Mouse (Mus musculus) left cerebral cortex, adult 2 months (tissue): ENCODE data around the gene Gm29776. TPM values are rescaled to one million over a fixed set of nuclear protein-coding genes. Genes with fewer than 3 reads are reported as not detected.

Source experiments
- DNase-seq, 2 experiments: peaks; one replicate each; pipeline ENCODE4 v3.0.0; 2021 to 2022; ENCODE audit warnings: low spot score in 2 of 2, mixed read lengths in 1 of 2; ENCODE audit errors: extremely low spot score in 1 of 2
- H3K27ac ChIP-seq: fragments of 200-600 bp; 2 replicates; pipeline ENCODE4 v1.8.1; 2022
- H3K4me3 ChIP-seq: fragments of 200-600 bp; 2 replicates; pipeline ENCODE4 v1.8.1; 2022
- CTCF ChIP-seq: fragments of 200-600 bp; IDR thresholded peaks from 2 replicates; pipeline ENCODE4 v1.8.1; 2022; ENCODE audit warnings: antibody characterized with exemption, mild to moderate bottlenecking, moderate library complexity
- intact Hi-C: fragments of 180-260 bp; cut with DNase I; formaldehyde crosslinking; loops from one replicate; pipeline ENCODE4 v1.15.1; 2025
- total RNA-seq, 2 experiments: library from RNA; stranded (reverse); gene quantifications; 2 replicates each; pipeline ENCODE4 v1.2.3; 2021

Gene Gm29776
- total RNA-seq, 2 experiments from 2014 or later = not detected

DNA sequence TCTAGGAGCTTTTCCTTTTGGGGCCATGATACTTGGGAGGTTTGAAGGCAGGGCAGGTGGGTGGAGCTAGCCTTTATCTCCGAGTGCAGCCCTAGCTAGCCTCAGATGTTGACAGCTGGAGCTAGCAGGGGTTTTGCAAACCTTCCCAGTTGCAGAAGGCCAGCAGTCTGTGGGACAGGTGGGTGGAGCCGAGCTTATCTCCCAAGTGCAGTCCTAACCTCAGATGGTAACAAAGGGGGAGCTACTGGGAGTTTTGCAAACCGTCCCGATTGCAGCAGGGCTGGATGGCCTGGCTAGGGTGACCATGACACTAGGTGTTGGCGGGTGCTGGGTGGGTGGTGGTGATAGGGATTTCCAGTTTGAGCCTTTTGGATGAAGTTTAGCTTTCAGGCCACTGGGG is 7.2 kb upstream of the Gm29776 start:
- TF ChIP-seq CTCF = no peak
- intact Hi-C loops = no loop called here
- H3K27ac ChIP-seq = no peak overlapping the region
- no peak for DNase-seq
- no peak overlapping the region for H3K4me3 ChIP-seq

DNA sequence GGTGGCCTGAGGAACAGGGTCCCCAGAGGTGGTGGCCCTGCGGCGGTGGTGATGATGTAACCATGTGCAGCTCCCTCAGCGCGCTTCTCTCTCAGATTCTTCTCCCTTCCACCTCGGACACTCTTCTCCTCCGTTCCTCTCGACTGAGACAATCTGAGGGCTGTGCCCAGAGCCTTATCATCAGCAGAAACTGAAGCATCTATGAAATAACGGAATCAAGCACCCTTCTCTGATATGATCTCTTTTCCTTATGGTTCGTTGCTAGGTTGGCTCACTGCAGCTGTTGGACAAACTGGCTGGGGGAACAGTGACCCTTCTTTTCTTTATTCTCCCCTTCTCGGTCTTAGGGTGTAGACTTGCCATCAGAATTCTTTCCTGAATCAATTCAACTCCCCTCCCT is 4.6 kb upstream of the Gm29776 start:
- no peak overlapping the region for H3K27ac ChIP-seq
- no peak for DNase-seq
- intact Hi-C loops = no loop called here
- no peak for TF ChIP-seq CTCF
- H3K4me3 ChIP-seq = no peak overlapping the region

DNA sequence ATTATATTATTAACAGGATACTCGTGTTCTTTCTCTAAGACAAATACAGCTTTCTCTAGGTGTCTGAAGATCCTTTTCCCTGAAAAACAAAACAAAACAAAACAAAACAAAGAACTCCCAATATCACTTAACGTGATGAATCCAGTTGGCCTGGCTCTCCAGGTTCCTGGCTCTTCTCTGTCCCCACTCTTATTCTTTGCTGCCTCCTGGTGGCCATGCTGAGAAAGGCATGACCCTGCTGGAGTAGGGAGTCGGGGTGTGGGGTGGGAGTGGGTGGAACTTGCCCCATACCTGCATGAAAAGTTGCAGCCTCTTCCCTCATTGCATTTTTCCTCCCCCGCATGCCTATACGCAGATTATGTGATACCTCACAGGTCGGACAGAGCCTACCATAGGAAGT is 2.7 kb upstream of the Gm29776 start:
- TF ChIP-seq CTCF = peak; percentile 81
- intact Hi-C loops = loop anchor here (2.0 kb wide), 1 partner anchor 50 kb away; no protein-coding TSS in a partner anchor
- Histone ChIP-seq H3K27ac (no peak overlapping the region), H3K4me3 (no peak overlapping the region)
- DNase-seq = peak; percentile 68 to 77

DNA sequence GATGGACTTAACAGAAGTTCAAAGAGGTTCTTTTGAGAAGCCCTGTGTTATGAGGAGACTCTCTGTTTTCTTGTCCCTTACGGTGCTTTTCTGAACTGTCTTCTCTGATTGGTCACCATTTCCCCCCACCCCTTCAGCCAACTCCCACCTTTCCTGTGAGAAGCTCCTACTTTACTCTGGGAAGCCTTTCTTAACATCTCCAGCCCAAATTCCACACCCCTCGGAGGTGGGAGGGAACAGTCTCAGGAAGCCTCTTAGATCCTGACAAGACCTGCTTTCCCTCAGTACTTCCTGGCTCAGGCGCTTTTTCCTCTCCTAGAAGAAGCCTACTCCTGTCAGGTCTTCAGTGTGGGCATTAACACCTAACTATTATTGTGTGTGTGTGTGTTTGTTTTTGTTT is 953 bp upstream of the Gm29776 start:
- intact Hi-C loops = no loop called here
- DNase-seq = no peak
- no peak overlapping the region for H3K4me3 ChIP-seq
- TF ChIP-seq CTCF = no peak
- H3K27ac ChIP-seq = no peak overlapping the region

DNA sequence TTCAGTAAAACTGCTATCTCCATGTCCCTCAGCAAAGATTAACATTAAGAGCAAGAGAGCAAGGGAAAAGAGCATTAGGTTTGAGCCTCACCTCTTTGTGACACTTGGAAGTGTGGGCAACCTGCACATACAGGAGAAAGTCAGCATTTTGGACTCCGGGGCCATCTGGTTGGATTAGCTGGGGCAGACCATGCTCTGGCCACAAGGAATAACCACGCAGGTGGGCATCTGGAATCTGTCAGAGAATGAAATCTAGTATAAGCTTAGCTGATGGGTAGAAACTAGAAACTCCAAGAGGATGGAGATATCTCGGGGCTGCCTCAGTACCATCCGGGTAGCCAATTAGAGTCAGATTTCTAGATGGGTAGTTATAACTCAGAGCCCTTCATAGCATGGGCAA is 1.9 kb downstream of the Gm29776 start:
- Histone ChIP-seq H3K4me3 (no peak overlapping the region), H3K27ac (no peak overlapping the region)
- DNase-seq = no peak
- TF ChIP-seq CTCF = no peak
- intact Hi-C loops = no loop called here

DNA sequence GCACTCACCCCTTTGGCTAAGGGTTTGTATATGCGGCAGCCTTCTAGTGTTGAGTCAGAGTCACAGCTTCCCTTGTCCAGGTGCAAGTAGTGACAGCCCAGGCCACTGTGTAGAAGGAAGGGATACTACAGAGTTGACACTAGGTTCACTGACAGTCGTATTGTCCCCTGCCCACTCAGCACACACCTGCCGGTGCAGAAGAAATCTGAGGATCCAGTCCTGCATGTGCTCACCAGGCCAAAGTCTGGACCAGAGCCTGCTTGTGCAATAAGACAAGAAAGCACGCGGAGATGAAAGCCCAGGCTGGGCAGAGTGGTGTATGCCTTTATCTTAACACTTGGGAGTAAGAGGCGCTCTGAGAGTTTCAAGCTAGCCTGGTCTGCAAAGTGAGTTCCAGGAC is 3.6 kb downstream of the Gm29776 start:
- TF ChIP-seq CTCF = no peak
- intact Hi-C loops = no loop called here
- DNase-seq = no peak
- no peak overlapping the region for H3K4me3 ChIP-seq
- no peak overlapping the region for H3K27ac ChIP-seq

DNA sequence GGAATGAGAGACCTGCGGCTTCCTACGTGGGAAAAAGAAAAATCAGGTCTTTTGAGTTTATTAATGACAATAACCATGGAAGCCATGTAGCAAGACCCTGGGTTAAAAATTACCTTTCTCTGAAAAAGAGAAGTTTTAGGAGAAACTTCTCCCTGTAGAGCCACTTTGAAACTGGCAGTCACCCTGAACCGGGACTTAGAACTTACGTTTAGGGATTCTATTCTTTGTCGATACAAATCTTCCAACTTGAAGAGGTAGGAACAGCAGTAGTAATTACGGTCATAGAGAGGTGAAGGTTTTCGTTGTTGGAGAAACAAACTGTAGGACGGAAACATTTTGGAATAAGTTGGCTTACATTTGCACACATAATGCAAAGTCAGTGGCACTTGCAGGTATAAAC is 11.4 kb downstream of the Gm29776 start:
- no peak for DNase-seq
- no peak for TF ChIP-seq CTCF
- intact Hi-C loops = loop anchor here (2.0 kb wide), 1 partner anchor 34 kb away; no protein-coding TSS in a partner anchor
- H3K27ac ChIP-seq = peak overlapping the region; percentile 79
- peak overlapping the region; percentile 56 for H3K4me3 ChIP-seq

DNA sequence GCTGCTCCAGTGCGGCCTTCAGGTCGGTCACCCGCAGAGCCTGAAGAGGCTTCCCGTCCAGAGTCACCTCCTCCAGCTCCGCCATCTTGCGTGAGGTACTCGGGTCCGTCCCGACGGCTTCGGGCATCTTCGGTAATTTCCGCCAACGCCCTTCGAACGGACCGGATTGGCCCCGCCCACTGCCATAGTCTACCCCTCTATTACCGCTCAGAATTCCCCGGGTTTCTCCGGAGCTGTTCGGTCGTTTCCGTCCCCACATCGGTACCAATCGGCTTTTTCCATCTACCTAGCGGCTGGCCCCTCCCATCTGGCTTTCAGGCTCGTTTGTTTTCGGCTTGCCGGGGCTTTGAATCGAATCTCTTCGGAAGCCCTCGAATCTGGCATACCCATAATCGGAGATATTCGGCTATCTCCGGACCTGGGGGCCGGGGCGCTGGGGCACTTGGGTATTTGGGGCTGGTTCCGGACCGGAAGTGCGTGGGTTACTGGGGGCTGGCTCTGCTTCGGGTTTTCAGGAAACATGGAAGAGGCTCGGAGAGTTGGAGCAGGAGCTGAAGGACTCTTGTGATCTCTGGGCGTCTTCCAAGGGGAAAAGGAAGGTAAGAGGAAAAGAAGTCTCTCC is 12.0 kb downstream of the Gm29776 start, which contains the start of gene Acin1:
TSS of gene Acin1 (minus strand) at position 410 of the 622 bp plus-strand sequence.
- Histone ChIP-seq H3K4me3 (peak within 1 kb of the TSS; percentile 99), H3K27ac (peak within 1 kb of the TSS; percentile 97)
- no peak for TF ChIP-seq CTCF
- intact Hi-C loops = loop anchor here (2.0 kb wide), 1 partner anchor 34 kb away; no protein-coding TSS in a partner anchor
- peak; percentile 100 for DNase-seq

DNA sequence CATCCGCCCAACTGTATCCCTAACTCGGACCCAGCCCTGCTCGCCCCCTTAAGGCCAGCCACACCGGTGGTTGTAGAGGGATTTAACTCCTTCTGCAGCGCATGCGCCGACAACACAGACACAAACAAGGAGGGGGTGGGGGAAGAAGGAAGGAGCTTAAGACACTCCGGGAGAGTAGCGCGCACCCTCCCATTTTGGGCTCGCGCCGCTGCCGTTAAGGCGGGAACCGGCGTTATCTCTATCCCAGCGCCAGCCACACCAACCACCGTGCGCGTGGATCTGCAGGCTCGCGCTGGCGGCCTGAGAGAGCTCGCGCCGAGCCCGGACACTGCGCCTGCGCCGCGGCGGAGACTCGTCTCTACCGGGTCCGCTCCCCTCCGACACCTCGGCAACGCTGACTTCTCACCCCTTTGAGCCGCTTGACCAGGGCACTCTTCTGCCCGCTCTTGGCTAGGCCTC is 12.5 kb downstream of the Gm29776 start, which contains the start of gene 1700123O20Rik:
TSS of gene 1700123O20Rik (plus strand) at position 154 of the 459 bp plus-strand sequence.
- no peak for DNase-seq
- Histone ChIP-seq H3K4me3 (peak within 1 kb of the TSS; percentile 99), H3K27ac (peak within 1 kb of the TSS; percentile 97)
- intact Hi-C loops = loop anchor here (2.0 kb wide), 1 partner anchor 33 kb away; no protein-coding TSS in a partner anchor
- TF ChIP-seq CTCF = peak; percentile 39

DNA sequence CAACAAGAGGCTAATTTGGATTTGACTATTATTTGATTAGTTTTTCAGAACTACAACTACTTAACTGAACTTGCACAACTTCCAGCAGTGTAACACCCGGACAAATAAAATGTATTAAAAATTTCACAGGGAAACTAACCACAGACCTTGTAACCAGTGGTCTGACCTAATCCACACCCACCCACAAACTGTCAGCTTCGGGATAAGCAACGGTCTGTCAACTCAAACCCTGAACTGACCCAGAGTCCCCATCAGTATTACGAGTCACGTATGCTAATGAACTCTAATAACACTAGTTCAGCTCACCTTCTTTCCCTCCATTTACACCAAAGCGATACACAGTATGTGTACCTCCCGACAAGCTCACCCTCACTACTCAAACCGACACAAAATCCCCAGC is 13.2 kb downstream of the Gm29776 start:
- TF ChIP-seq CTCF = no peak
- Histone ChIP-seq H3K27ac (peak overlapping the region; percentile 97), H3K4me3 (peak overlapping the region; percentile 99)
- intact Hi-C loops = no loop called here
- DNase-seq = no peak

DNA sequence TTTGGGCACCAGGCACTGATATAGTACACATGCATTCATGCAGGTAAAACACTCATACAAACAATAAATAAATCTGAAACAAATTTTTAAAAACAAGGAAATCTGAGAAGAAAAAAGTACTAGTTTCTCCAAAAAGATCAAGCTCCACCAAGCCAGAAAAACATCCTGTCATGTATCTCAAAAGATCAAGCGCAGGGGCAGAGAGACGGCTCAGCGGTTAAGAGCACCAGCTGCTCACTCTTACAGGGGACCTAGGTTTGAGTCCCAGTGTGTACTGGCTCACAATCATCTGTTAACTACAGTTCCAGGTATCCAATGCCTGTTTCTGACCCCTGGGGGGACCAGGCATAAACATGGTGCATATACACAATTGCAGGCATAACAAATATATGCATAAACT is 16.2 kb downstream of the Gm29776 start:
- no peak overlapping the region for H3K27ac ChIP-seq
- intact Hi-C loops = no loop called here
- TF ChIP-seq CTCF = no peak
- DNase-seq = no peak
- no peak overlapping the region for H3K4me3 ChIP-seq

DNA sequence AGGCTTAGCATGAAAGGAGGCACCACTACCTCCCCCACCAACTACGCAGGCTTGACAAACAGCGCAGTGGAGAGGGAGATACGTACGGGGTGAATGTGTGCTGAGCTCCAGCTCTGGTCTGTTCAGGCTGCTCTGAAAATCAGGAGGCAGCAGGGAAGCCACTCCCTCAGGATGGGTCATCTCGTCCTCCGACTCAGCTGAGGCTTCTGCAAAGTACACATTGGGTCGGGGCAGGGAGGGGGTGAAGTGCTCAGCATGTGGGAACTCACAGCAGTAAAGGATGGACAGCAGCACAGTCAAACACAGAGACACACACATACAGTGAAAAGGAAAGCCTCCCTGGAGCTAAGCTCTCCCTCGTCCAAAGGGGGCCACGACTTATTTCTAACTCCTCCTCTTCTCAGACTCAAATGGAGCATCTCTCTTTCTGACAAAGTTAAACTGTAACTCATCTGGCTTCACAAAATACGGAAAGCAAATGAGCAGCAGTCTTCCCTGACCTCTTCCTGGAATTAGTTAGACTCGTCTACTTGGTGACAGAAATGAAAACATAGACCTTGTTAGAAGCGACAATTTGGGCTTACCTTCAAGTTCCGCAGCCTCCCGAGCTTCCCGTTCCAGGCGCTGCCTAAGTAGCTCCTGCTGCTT is 19.9 kb downstream of the Gm29776 start:
- DNase-seq = no peak
- Histone ChIP-seq H3K4me3 (no peak overlapping the region), H3K27ac (no peak overlapping the region)
- no peak for TF ChIP-seq CTCF
- intact Hi-C loops = no loop called here
